Mouse (Mus musculus): ENCODE data around the gene 6430550D23Rik. TPM values are rescaled to one million over a fixed set of nuclear protein-coding genes. Genes with fewer than 3 reads are reported as not detected.

Gene 6430550D23Rik
- total RNA-seq, 2 experiments from 2014 or later: 0.80 to 1.1 TPM

Other genes starting within 250 kb of the 6430550D23Rik start
- gene Mmp24, start 232.6 kb downstream of the 6430550D23Rik start, total RNA-seq (2021): 10 to 100 TPM; 64.1 to 67.5 TPM
- 10 to 100 TPM; 37.2 to 38.1 TPM for gene BC029722, start 188.6 kb downstream of the 6430550D23Rik start, total RNA-seq (2021)
- 10 to 100 TPM; 73.4 to 83.1 TPM for gene Eif6, start 181.1 kb downstream of the 6430550D23Rik start, total RNA-seq (2021)
- not detected for gene Fam83c, start 173.1 kb downstream of the 6430550D23Rik start, total RNA-seq (2021)
- gene Uqcc1, start 77.7 kb downstream of the 6430550D23Rik start, total RNA-seq (2021): 10 to 100 TPM; 54.2 to 54.9 TPM
- not detected for gene Gm15557, start 67.2 kb downstream of the 6430550D23Rik start, total RNA-seq (2021)
- 1 to 10 TPM in 1 of 2 experiments, under 1 TPM in 1; 0.74 to 1.1 TPM for gene Gdf5, start 62.6 kb downstream of the 6430550D23Rik start, total RNA-seq (2021)
- 10 to 100 TPM; 18.1 to 23.2 TPM for gene Cep250, start 51.5 kb downstream of the 6430550D23Rik start, total RNA-seq (2021)
- gene Ergic3, start 68 bp upstream of the 6430550D23Rik start, total RNA-seq (2021): 100 to 1,000 TPM; 198 to 232 TPM
- not detected for gene Fer1l4, start 45.0 kb upstream of the 6430550D23Rik start, total RNA-seq (2021)
- 1 to 10 TPM; 3.3 to 6.7 TPM for gene Spag4, start 57.2 kb upstream of the 6430550D23Rik start, total RNA-seq (2021)
- 10 to 100 TPM; 28.8 to 32.7 TPM for gene Cpne1, start 104.0 kb upstream of the 6430550D23Rik start, total RNA-seq (2021)
- 10 to 100 TPM; 33.5 to 34.8 TPM for gene Rbm12, start 104.0 kb upstream of the 6430550D23Rik start, total RNA-seq (2021)
- 10 to 100 TPM; 21.7 to 24.7 TPM for gene Gm28036, start 119.1 kb upstream of the 6430550D23Rik start, total RNA-seq (2021)
- 100 to 1,000 TPM; 230 to 245 TPM for gene Romo1, start 136.1 kb upstream of the 6430550D23Rik start, total RNA-seq (2021)
- 10 to 100 TPM; 33.1 to 35.3 TPM for gene Nfs1, start 136.2 kb upstream of the 6430550D23Rik start, total RNA-seq (2021)
- 100 to 1,000 TPM; 290 to 339 TPM for gene Rbm39, start 172.3 kb upstream of the 6430550D23Rik start, total RNA-seq (2021)
- gene Phf20, start 188.5 kb upstream of the 6430550D23Rik start, total RNA-seq (2021): 10 to 100 TPM; 75.4 to 86.9 TPM

Measured in layer of hippocampus, postnatal 10 days (tissue).